ENCODE assay signal across 10 mouse cellular contexts in the genomic region with DNA sequence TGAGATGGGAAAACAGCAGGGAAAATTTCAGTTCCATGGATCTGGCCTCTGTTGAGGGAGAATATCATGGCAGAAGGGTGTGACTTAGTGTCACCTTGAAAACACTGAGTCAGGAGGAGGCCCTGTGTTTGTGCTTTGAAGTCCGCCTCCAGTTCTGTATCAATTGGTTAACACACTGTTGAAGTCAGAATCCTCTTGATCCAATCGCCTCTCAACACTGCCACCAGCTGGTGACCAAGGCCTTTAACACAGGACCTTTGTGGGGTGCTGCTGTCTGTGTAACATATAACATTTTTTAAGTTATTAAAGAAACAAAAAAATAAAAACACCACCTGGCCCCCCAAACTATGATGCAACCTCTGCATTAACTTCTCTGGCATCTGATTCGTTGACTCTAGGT. TPM values are rescaled to one million over a fixed set of nuclear protein-coding genes. Genes with fewer than 3 reads are reported as not detected.
A peak's percentile ranks its signal among the peaks of the same experiment; 100 is the strongest.
DNase-seq lines count a peak whose midpoint lies in the region; ATAC-seq and TF ChIP-seq lines count a peak whose summit lies in the region.
"Had no signal": no experiment of that assay in that cellular context is flagged by ENCODE, and none has a peak within 500 bp of the region (broad histone marks: within the 10 kb centered on the region; RNA-seq: fewer than 3 reads in every experiment).

No protein-coding gene starts in this region.

- H3K9me3 ChIP-seq in hindbrain, embryonic 11.5 days (ENCODE audit: control insufficient read depth, low read length) = no peaks in the 10 kb centered on the region
- H3K9me3 ChIP-seq in hindbrain, embryonic 13.5 days = no peaks in the 10 kb centered on the region
- H3K9me3 ChIP-seq: limb, embryonic 12.5 days; stomach, embryonic 15.5 days had no signal

- no peak overlapping the region for H3K27ac ChIP-seq in hindbrain, embryonic 11.5 days (ENCODE audit: low read depth, low read length)
- H3K27ac ChIP-seq in hindbrain, embryonic 13.5 days = no peak overlapping the region
- H3K27ac ChIP-seq: limb, embryonic 12.5 days; stomach, embryonic 15.5 days had no signal

- no peak overlapping the region for H3K4me3 ChIP-seq in hindbrain, embryonic 11.5 days (ENCODE audit: low read depth, low read length)
- H3K4me3 ChIP-seq in hindbrain, embryonic 13.5 days = no peak overlapping the region
- H3K4me3 ChIP-seq in C2C12 (ENCODE audit: insufficient read depth, poor library complexity, severe bottlenecking) = no peak overlapping the region
- H3K4me3 ChIP-seq: limb, embryonic 12.5 days; stomach, embryonic 15.5 days had no signal

- no peaks in the 10 kb centered on the region for H3K79me3 ChIP-seq in C2C12 (ENCODE audit: low read depth)

- POLR2A ChIA-PET in Patski (lab: Charles Lee) = no interaction called here

- in situ Hi-C loops in Patski (cut with MboI; ENCODE audit: low pct_unique_long_range_greater_than_20kb) = loop anchor here (10.0 kb wide), 1 partner anchor 47 kb away; no protein-coding TSS in a partner anchor

- H3K79me2 ChIP-seq in C2C12 (ENCODE audit: control insufficient read depth, insufficient read depth) = no peaks in the 10 kb centered on the region

- H3K36me3 ChIP-seq in hindbrain, embryonic 11.5 days (ENCODE audit: control insufficient read depth, insufficient read depth, low read length) = no peaks in the 10 kb centered on the region
- no peaks in the 10 kb centered on the region for H3K36me3 ChIP-seq in hindbrain, embryonic 13.5 days
- no peaks in the 10 kb centered on the region for H3K36me3 ChIP-seq in C2C12 (ENCODE audit: control insufficient read depth, insufficient read depth)
- H3K36me3 ChIP-seq: limb, embryonic 12.5 days; stomach, embryonic 15.5 days had no signal

- no peak overlapping the region for H3K4me2 ChIP-seq in hindbrain, embryonic 11.5 days (replicated peaks; ENCODE audit: low read depth, low read length)
- no peak overlapping the region for H3K4me2 ChIP-seq in hindbrain, embryonic 13.5 days
- H3K4me2 ChIP-seq: limb, embryonic 12.5 days; stomach, embryonic 15.5 days had no signal

- H3K4me1 ChIP-seq in hindbrain, embryonic 11.5 days (replicated peaks; ENCODE audit: control insufficient read depth, insufficient read depth, low read length) = no peaks in the 10 kb centered on the region
- H3K4me1 ChIP-seq in hindbrain, embryonic 13.5 days (replicated peaks) = no peaks in the 10 kb centered on the region
- H3K4me1 ChIP-seq: limb, embryonic 12.5 days; stomach, embryonic 15.5 days had no signal

- 16% methylated on average over 3 of the region's 3 CpGs for WGBS in hindbrain, embryonic 11.5 days
- 28% methylated on average over 3 of the region's 3 CpGs for WGBS in hindbrain, embryonic 13.5 days

- CTCF ChIA-PET in Patski (lab: Charles Lee) = interaction anchor here (0.7 to 1.6 kb wide), 4 partner anchors 40 to 60 kb away, joined by 3 to 7 read pairs (median 3); no protein-coding TSS in a partner anchor

- H3ac ChIP-seq in C2C12 (ENCODE audit: control insufficient read depth, insufficient read length, low read depth) = no peak overlapping the region

- H3K27me3 ChIP-seq in hindbrain, embryonic 11.5 days (ENCODE audit: control insufficient read depth, insufficient read depth, low read length) = no peaks in the 10 kb centered on the region
- no peaks in the 10 kb centered on the region for H3K27me3 ChIP-seq in hindbrain, embryonic 13.5 days
- H3K27me3 ChIP-seq in C2C12 (ENCODE audit: control insufficient read depth, insufficient read depth, insufficient read length) = peaks cover 4% of the 10 kb centered on the region
- peaks cover 30% of the 10 kb centered on the region for H3K27me3 ChIP-seq in Patski
- H3K27me3 ChIP-seq: limb, embryonic 12.5 days; stomach, embryonic 15.5 days had no signal

- ATAC-seq in hindbrain, embryonic 11.5 days (ENCODE audit: low FRiP score) = no peak
- ATAC-seq in hindbrain, embryonic 13.5 days (ENCODE audit: low FRiP score) = no peak
- ATAC-seq in Patski = peak; percentile 96
- peak; percentile 97 for ATAC-seq in common myeloid progenitor, adult 5-6 weeks (replicated peaks; ENCODE audit: low read depth, poor library complexity, severe bottlenecking)
- ATAC-seq in megakaryocyte, adult 5-6 weeks (ENCODE audit: poor library complexity, severe bottlenecking) = peak; percentile 82
- ATAC-seq in monocyte, adult 5-6 weeks (replicated peaks; ENCODE audit: insufficient number of reproducible peaks, low FRiP score, low TSS enrichment, poor library complexity, severe bottlenecking) = no peak

- peak; percentile 43 for DNase-seq in hindbrain, embryonic 11.5 days (ENCODE audit: low spot score)
- DNase-seq in Patski (ENCODE audit: low read depth, low spot score) = no peak
- DNase-seq in kidney, adult 8-10 months = peak; percentile 50 to 66

- TF ChIP-seq CTCF in C2C12 (IDR thresholded peaks at IDR 0.05; ENCODE audit: control insufficient read depth, insufficient read depth, insufficient read length) = peak; percentile 49
- peak; percentile 81 for TF ChIP-seq CTCF in Patski (IDR thresholded peaks at IDR 0.05)

- no peak overlapping the region for H3K9ac ChIP-seq in hindbrain, embryonic 11.5 days (ENCODE audit: low read depth, low read length)
- H3K9ac ChIP-seq in hindbrain, embryonic 13.5 days = no peak overlapping the region
- H3K9ac ChIP-seq: limb, embryonic 12.5 days; stomach, embryonic 15.5 days had no signal

TF ChIP-seq in C2C12, 6 proteins besides CTCF, POLR2A, EP300 and RAD21:
- TF ChIP-seq MYOD1 (IDR thresholded peaks at IDR 0.05; ENCODE audit: control insufficient read depth, insufficient read length, low read depth) = no peak
- no peak for TF ChIP-seq CEBPB (IDR thresholded peaks at IDR 0.05; ENCODE audit: low read depth)
- TF ChIP-seq MAX (IDR thresholded peaks at IDR 0.05) = no peak
- no peak for TF ChIP-seq MYOG (IDR thresholded peaks at IDR 0.05; ENCODE audit: control insufficient read depth, extremely low read depth, insufficient read length)
- no peak for TF ChIP-seq FOSL1 (IDR thresholded peaks at IDR 0.05; ENCODE audit: insufficient read depth, low read length, poor library complexity, severe bottlenecking)
- no peak for TF ChIP-seq USF1 (IDR thresholded peaks at IDR 0.05; ENCODE audit: low read depth)

RNA-seq across cellular contexts. Expression of a gene that starts 11.7 kb away (rescaled TPM):
- polyA plus RNA-seq in hindbrain, embryonic 11.5 days (2014; fragmentation: Nextera tagmentation; extraction: Ambion mirVana) = 113 and 115 TPM in 2 replicates
- polyA plus RNA-seq in hindbrain, embryonic 13.5 days (2015; fragmentation: Nextera tagmentation; extraction: Ambion mirVana) = 92.3 and 94.9 TPM in 2 replicates
- 47.5 TPM for polyA plus RNA-seq in C2C12 (2012; fragmentation: generic; extraction: Trizol)
- 112 TPM for polyA plus RNA-seq in Patski (2021)
- total RNA-seq in common myeloid progenitor, adult 5-6 weeks (2017) = 19.4 and 28.8 TPM in 2 replicates
- 39.8 and 43.4 TPM in 2 replicates for total RNA-seq in megakaryocyte, adult 5-6 weeks (2015)
- 26.8 and 37.1 TPM in 2 replicates for total RNA-seq in megakaryocyte, adult 5-6 weeks (2017)
- 37.0 to 54.7 TPM (median 51.2 TPM) in 3 replicates for total RNA-seq in monocyte, adult 5-6 weeks (2017)

RNA-seq across cellular contexts. Expression of a gene that starts 27.7 kb away (rescaled TPM):
- polyA plus RNA-seq in hindbrain, embryonic 11.5 days (2014; fragmentation: Nextera tagmentation; extraction: Ambion mirVana) = 2.0 and 3.3 TPM in 2 replicates
- 6.9 and 7.4 TPM in 2 replicates for polyA plus RNA-seq in hindbrain, embryonic 13.5 days (2015; fragmentation: Nextera tagmentation; extraction: Ambion mirVana)
- 0.06 TPM for polyA plus RNA-seq in C2C12 (2012; fragmentation: generic; extraction: Trizol)
- 7.7 TPM for polyA plus RNA-seq in Patski (2021)
- not detected in 2 replicates for total RNA-seq in common myeloid progenitor, adult 5-6 weeks (2017)
- not detected in 2 replicates for total RNA-seq in megakaryocyte, adult 5-6 weeks (2015)
- total RNA-seq in megakaryocyte, adult 5-6 weeks (2017) = not detected in 2 replicates
- total RNA-seq in monocyte, adult 5-6 weeks (2017) = not detected in 3 replicates

RNA-seq across cellular contexts. Expression of a gene that starts 57.9 kb away (rescaled TPM):
- polyA plus RNA-seq in hindbrain, embryonic 11.5 days (2014; fragmentation: Nextera tagmentation; extraction: Ambion mirVana) = 2.5 and 3.0 TPM in 2 replicates
- polyA plus RNA-seq in hindbrain, embryonic 13.5 days (2015; fragmentation: Nextera tagmentation; extraction: Ambion mirVana) = 1.9 and 2.4 TPM in 2 replicates
- polyA plus RNA-seq in C2C12 (2012; fragmentation: generic; extraction: Trizol) (5.1 TPM), Patski (2021) (28.0 TPM)
- total RNA-seq in common myeloid progenitor, adult 5-6 weeks (2017) = 13.1 and 14.1 TPM in 2 replicates
- total RNA-seq in megakaryocyte, adult 5-6 weeks (2015) = 18.4 and 25.3 TPM in 2 replicates
- total RNA-seq in megakaryocyte, adult 5-6 weeks (2017) = 45.6 and 51.5 TPM in 2 replicates
- 43.1 to 59.1 TPM (median 44.0 TPM) in 3 replicates for total RNA-seq in monocyte, adult 5-6 weeks (2017)

RNA-seq across cellular contexts. Expression of a gene that starts 58.0 kb away (rescaled TPM):
- polyA plus RNA-seq in hindbrain, embryonic 11.5 days (2014; fragmentation: Nextera tagmentation; extraction: Ambion mirVana) = 9.0 and 10.7 TPM in 2 replicates
- 6.9 and 7.2 TPM in 2 replicates for polyA plus RNA-seq in hindbrain, embryonic 13.5 days (2015; fragmentation: Nextera tagmentation; extraction: Ambion mirVana)
- polyA plus RNA-seq in C2C12 (2012; fragmentation: generic; extraction: Trizol) (7.2 TPM), Patski (2021) (3.6 TPM)
- 13.0 and 15.3 TPM in 2 replicates for total RNA-seq in common myeloid progenitor, adult 5-6 weeks (2017)
- total RNA-seq in megakaryocyte, adult 5-6 weeks (2015) = 3.7 and 5.8 TPM in 2 replicates
- 3.8 and 4.8 TPM in 2 replicates for total RNA-seq in megakaryocyte, adult 5-6 weeks (2017)
- total RNA-seq in monocyte, adult 5-6 weeks (2017) = 3.9 to 6.4 TPM (median 4.0 TPM) in 3 replicates

Comparison
In these comparisons a context has a peak if more than half of its experiments do, and no peak if none do; other contexts are left out.
1. ATAC-seq: peak in Patski (single experiment), common myeloid progenitor, adult 5-6 weeks (single experiment) and megakaryocyte, adult 5-6 weeks (single experiment); none in hindbrain, embryonic 11.5 days (single experiment), hindbrain, embryonic 13.5 days (single experiment) and monocyte, adult 5-6 weeks (single experiment).